ENCODE assay signal across 7 mouse cellular contexts in genomic region chr3:65658721-65659619, GRCm38 (mm10). TPM values are rescaled to one million over a fixed set of nuclear protein-coding genes. Genes with fewer than 3 reads are reported as not detected.
DNase-seq lines count a peak whose midpoint lies in the region; ATAC-seq lines count a peak whose summit lies in the region.

No protein-coding gene starts in this region.

- DNase-seq in adrenal gland, postnatal 10 days = peak; percentile 84
- peak; percentile 75 for DNase-seq in embryonic facial prominence, embryonic 11.5 days (ENCODE audit: low spot score)
- DNase-seq in heart, adult 9 months (ENCODE audit: low spot score in 2 of 2) = peak; percentile 81 to 86
- peak; percentile 82 for DNase-seq in kidney, adult 9 months
- DNase-seq in liver = peak; percentile 42
- DNase-seq in monocyte, adult 2 months (ENCODE audit: low read depth in 1 of 2, low spot score in 2 of 2) = peak; percentile 35 to 59
- peak; percentile 26 to 40 for DNase-seq in spleen, postnatal 14 days (ENCODE audit: low spot score in 2 of 2)

- no peaks in the 10 kb centered on the region for H3K4me1 ChIP-seq in embryonic facial prominence, embryonic 11.5 days (ENCODE audit: control insufficient read depth, insufficient read depth, low read length)

- H3K27ac ChIP-seq in embryonic facial prominence, embryonic 11.5 days (replicated peaks; ENCODE audit: low read depth, low read length) = peak overlapping the region; percentile 43; the same call in 1 of the 2 replicates

- no peaks in the 10 kb centered on the region for H3K27me3 ChIP-seq in embryonic facial prominence, embryonic 11.5 days (ENCODE audit: control insufficient read depth, insufficient read depth, low read length)

- H3K4me2 ChIP-seq in embryonic facial prominence, embryonic 11.5 days (ENCODE audit: low read depth, low read length) = peak overlapping the region; percentile 94

- H3K9me3 ChIP-seq in embryonic facial prominence, embryonic 11.5 days (replicated peaks; ENCODE audit: control insufficient read depth, low read length) = no peaks in the 10 kb centered on the region

- peak; percentile 81 for ATAC-seq in embryonic facial prominence, embryonic 11.5 days (replicated peaks; ENCODE audit: insufficient number of reproducible peaks, low FRiP score, low TSS enrichment, low read depth)

- no peaks in the 10 kb centered on the region for H3K36me3 ChIP-seq in embryonic facial prominence, embryonic 11.5 days (replicated peaks; ENCODE audit: control insufficient read depth, insufficient read depth, low read depth, low read length)

- peak overlapping the region; percentile 76 for H3K9ac ChIP-seq in embryonic facial prominence, embryonic 11.5 days (replicated peaks; ENCODE audit: low read length)

- H3K4me3 ChIP-seq in embryonic facial prominence, embryonic 11.5 days (ENCODE audit: low read depth, low read length) = peak overlapping the region; percentile 53

- under 1% methylated on average over 72 of the region's 72 CpGs for WGBS in embryonic facial prominence, embryonic 11.5 days

RNA-seq across cellular contexts. Expression of gene Lekr1, which starts 7.1 kb away (rescaled TPM):
- total RNA-seq in adrenal gland, postnatal 10 days (2021) = 1 to 10 TPM; 3.6 to 4.3 TPM
- 8.7 and 9.3 TPM in 2 replicates for polyA plus RNA-seq in embryonic facial prominence, embryonic 11.5 days (2014; fragmentation: Nextera tagmentation; extraction: Ambion mirVana)

Comparison
In these comparisons a context has a peak if more than half of its experiments do, and no peak if none do; other contexts are left out.
1. Peak in every context shown above with its lines: DNase-seq, ATAC-seq, H3K4me3 ChIP-seq and H3K27ac ChIP-seq.
2. DNase-seq: peak in every context shown above with its lines; median percentile 84 in adrenal gland, postnatal 10 days; 84 in heart, adult 9 months; 82 in kidney, adult 9 months; 75 in embryonic facial prominence, embryonic 11.5 days; 47 in monocyte, adult 2 months; 42 in liver; 33 in spleen, postnatal 14 days.